Mouse (Mus musculus) embryo, embryonic 9.5 days (tissue): ENCODE measurements at regions not wholly inside any gene's neighbourhood (a gene's known extent, or its start where the extent isn't known, plus 50 kb on each side); places are given as distances from the start of the nearest gene placed in this dataset.

Source experiments
- DNase-seq: peaks from one replicate; pipeline ENCODE4 v3.0.0-alpha.2; 2017; ENCODE audit errors: extremely low spot score

- no peak for DNase-seq
These were observed 115.3 kb downstream of the Rgs21 start for GRCm38 (mm10) chr1:144452141-144452540.

GRCm38 (mm10) chr1:144451731-144452130, 115.7 kb downstream of the Rgs21 start:
- DNase-seq, result no peak

DNA sequence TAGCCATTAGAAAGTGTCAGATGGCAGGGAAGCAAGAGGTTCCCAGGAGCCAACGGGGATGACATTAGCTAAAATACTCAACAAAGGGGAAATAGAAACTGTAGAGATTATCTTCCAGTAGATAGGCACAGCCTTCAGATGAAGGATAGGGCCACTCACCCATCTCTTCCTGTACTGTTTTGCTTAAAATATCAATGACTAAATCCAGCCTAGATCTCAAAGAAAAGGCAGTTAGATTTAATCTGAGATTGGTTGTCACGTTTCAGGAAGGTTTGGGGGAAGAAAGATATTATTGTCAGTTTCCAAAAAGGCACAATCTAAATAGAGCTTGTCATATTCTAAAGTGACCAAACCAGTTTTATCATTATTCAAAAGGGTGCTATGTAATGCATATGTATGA, 130.8 kb downstream of the Rgs21 start:
- DNase-seq, result no peak

DNA sequence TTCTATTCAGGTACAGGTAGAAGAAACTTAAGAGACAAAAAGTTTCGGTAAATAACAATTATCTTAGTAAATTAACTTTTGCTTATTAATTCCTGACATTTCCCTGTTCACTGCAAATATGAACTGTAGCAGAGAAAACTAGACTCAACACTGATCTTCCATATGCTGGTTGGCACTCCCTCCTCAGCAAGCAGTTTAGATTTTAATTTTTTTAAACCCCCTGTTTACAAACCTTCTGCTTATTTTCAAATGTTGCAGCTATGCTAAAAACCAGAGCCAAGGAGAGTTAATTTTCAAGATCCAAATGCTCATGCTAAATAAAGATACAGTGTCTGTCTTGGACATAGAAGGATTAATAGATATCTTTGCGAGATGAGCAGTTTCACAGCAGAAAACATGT, 134.7 kb downstream of the Rgs21 start:
- no peak for DNase-seq

GRCm38 (mm10) chr1:144431535-144432276, 135.8 kb downstream of the Rgs21 start:
- DNase-seq, result no peak

GRCm38 (mm10) chr1:144421374-144421773, 146.1 kb downstream of the Rgs21 start:
- no peak for DNase-seq

DNA sequence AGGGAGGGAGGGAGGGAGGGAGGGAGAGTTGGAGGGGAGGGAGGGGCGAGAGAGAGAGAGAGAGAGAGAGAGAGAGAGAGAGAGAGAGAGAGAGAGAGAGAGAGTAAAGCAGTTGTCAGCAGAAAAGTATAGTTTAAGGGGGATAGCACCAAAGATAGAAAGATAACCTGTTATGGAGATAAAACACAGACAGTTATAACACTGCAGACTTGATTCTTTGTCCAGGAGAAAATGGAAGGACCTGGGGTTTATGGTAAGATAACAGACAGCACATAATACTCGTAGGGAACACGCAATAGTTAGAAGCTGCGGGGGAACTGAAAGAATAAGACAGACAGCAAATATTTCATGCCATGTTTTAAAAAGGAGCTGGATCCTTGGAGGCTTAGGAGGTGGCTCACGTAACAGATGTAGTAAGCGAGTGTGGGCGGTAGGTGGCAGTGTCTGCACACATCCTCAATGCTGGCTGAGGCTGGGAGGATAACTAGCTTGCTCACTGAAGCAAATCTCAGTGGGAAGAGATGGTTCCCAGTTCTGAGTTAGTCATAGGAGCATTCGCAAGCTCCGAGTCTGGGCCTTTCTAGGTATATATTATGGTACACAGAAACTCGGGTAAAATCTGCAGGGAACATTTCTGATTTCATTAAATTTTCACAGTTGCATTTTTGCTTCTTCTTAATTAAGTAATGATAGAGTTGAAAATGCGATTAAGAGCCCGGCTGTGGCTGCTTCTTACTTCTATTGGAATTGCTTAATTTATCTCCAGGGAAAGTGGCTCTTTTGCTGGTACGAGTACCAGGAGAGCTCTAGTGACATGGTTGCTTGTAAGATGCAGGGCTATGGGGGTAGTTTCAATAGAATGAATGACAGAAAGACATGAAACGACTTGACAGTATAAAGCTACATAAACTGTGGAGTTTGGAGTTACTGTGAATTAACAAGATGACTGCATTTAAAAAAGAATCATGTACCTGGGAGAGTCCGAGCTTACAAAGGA, 157.6 kb upstream of the Rgs1 start:
- DNase-seq, result peak; percentile 77

GRCm38 (mm10) chr1:144405724-144406123, 156.7 kb upstream of the Rgs1 start:
- no peak for DNase-seq

DNA sequence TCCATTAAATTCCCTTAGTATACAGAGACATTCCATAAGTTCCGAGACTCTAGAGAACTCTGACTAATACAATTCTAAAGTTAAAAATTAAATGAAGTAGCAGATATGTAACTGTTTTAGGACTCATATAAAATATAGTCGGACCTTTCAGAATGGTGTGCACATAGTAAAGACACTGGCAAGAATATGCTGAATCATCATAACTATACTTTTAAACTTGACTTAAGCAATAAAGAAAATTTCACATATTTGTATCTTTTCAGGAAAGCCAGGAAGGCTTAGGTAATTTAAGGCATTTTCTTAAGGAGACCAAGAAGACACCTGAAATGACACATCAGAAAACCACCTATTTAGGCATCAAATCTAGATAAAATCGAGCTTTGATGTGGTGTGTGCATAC, 156.0 kb upstream of the Rgs1 start:
- DNase-seq, result no peak

DNA sequence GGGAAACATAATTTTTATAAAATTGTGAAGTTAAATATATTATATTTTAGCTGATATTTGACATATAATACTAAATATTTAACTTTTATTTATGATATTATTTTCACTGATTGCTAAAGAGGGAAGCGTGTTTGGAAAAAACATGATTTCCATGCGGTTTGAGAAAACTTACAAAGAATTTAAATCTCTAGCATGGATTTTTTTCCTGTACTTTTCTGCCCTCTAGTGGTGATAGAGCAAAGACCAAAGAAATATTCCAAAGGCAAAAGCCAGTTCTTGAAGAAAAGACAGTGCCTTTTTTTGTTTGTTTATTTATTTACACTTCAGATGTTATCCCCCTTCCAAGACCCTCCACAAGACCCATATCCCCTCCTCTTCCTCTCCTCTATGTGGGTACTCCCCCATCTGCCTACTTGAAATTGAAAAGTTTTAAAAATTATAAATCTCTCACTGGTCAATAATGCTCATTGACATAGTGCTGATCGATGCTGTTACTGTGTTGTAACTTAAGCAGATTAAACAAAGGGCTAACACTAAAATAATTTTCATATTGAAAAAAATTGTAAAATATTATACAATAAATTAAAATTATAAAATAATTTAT, 131.1 kb upstream of the Rgs1 start:
- peak; percentile 29 for DNase-seq

DNA sequence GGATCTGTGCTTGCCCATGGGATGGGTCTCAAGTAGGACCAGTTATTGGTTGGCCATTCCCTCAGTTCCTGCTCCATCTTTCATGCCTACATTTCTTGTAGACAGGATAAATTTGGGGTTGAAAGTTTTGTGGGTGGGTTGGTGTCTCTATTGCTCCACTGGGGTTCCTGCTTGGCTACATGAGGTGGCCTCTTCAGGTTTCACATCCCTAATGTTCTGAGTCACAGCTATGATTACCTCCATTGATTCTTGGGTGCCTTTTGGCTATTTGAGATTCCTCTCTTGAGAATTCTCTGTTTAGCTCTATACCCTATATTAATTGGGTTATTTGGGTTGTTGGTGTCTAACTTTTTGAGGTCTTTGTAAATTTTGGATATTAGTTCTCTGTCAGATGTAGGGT, 125.1 kb upstream of the Rgs1 start:
- no peak for DNase-seq

DNA sequence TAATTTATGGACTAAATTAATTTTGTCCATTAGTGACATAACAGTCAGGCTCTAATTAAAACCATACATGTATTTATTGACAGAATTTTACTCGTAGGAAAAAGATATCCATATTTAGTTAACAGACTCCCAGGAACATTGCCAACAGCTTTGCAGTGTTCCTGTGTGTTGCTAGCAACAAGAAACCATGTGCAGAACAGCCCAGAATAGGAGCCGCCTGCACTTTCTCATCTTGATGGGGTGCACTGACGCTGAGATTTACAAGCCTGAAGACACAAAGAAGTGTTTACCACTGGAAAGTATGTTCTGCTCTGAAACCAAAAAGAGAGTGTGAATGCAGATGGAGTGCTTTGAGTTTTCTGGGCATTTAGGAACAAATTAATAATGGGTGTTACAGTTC, 118.5 kb upstream of the Rgs1 start:
- no peak for DNase-seq

DNA sequence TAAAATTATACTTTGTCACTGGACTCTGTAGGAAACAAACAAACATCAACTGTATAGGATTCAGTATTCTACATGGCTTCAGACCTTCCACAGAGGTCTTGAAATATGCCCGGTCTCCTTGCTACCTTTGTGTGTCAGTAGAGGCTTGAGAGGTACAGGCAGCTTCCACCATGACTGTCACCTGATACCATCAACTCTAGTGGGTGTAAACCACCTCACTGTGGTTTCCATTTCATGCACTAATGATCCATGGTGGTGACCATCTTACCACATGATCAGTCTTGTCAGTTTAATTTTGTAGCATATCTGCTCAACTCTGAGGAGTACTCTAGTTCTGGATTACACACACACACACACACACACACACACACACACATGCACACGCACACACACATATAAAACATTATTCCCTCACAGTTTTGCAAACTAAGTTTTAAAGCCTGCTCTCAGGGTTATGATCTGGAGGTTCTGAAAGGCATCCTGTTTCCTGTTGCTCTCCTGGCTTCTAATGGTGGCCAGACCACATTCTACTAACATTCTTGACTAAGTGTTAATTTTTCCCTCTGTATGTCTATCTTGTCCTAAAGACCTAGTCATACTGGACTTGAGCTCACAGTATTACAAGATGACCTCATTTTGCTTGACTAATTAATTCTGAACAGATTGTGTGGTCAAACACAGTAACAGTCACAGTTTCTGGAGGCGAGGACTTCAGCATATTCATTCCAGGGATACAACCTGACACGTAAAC, 106.7 kb upstream of the Rgs1 start:
- no peak for DNase-seq

- no peak for DNase-seq
These were observed 106.0 kb upstream of the Rgs1 start for GRCm38 (mm10) chr1:144355041-144355440.

DNA sequence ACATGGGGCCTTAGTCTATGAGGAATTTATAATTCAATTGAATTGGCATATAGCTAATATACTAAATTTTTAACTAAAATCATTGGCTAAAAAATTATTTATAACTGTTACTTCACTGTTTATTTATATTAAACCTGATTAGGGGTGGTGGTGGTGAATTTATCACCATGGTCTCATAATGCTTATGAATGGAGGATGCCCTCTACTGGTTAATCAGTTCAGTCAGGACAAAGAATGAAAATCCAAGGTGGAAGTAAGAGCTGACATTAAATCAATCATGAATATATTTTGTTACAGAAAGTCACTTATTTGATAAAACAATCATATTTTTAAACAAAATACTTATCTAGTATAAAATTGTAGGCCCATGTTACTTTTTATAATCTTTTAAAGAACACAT, 104.3 kb upstream of the Rgs1 start:
- no peak for DNase-seq

DNA sequence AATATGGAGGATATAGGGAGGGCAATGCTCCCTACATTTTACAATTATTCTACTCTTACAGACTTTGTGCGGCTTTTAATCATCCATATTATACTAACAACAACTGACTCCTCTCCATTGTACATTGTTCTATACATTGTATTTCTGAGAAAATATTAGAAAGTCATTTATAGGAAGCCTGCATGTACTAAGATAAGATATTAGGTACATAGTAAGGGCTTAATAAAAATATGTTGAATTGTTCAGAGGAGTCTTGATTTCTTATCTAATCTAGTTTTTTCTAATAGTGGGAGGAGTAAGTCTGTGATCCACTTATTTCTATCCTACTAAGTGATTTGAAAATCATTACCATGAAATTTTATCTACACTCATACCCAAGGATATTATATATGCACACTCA, 94.8 kb upstream of the Rgs1 start:
- DNase-seq, result no peak

GRCm38 (mm10) chr1:144343299-144343698, 94.3 kb upstream of the Rgs1 start:
- no peak for DNase-seq

- no peak for DNase-seq
These were observed 88.5 kb upstream of the Rgs1 start for GRCm38 (mm10) chr1:144337572-144337971.

- DNase-seq, result no peak
These were observed 81.5 kb upstream of the Rgs1 start for GRCm38 (mm10) chr1:144330365-144331050.

GRCm38 (mm10) chr1:144319406-144319805, 70.4 kb upstream of the Rgs1 start:
- no peak for DNase-seq

DNA sequence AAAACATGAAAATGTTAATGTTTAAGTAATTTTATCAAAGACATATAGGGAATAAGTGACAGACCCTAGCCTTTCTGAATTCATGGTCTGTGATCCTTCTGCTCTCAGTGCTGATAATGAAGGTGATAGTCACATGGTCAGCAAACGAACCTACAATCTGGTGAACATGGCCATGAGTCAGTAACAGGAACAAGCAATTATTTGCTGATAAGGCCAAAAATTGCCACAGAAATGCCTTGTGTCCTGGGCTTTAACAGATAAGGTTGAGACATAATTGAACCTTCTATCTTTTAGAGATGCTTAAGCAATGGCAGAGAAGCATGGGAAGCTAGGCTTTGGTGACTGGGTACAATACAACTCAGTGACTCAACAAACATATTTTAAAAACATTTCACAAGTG, 69.2 kb upstream of the Rgs1 start:
- no peak for DNase-seq
